Mouse (Mus musculus): ENCODE measurements at regions not wholly inside any gene's neighbourhood (a gene's known extent, or its start where the extent isn't known, plus 50 kb on each side); places are given as distances from the start of the nearest gene placed in this dataset.
"Not testable (repeated sequence)": the region's sequence is repeated elsewhere in the genome, so short reads cannot be mapped to it uniquely, and the experiment has no call there.

DNA sequence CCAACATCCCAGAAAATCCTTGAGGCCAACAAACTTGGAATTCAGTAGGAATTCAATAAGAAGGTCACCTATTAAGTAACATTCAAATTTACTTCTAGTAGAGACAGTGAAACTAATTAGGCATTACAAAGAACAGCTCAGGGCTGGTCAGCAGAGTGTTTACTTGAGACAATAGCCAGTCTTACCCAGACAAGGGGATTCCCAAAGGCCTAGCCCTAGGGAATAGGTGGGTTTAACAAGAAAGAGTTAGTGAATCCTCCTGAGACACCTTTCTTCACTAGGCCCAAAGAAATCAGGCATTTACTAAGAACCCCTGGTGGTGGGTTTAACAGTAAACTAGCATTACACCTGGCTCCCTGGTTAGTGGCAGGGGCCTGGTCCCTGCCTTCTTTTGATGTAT lies 597.7 kb upstream of the Cdh9 start:
- no peaks in the 10 kb centered on the region for H3K36me3 ChIP-seq (ENCODE audit: control insufficient read depth, insufficient read depth, low read length)
- no peaks in the 10 kb centered on the region for H3K27me3 ChIP-seq (ENCODE audit: control insufficient read depth, insufficient read depth, low read length)
- no peak for ATAC-seq (ENCODE audit: low FRiP score, low TSS enrichment)
- H3K9ac ChIP-seq (replicated peaks; ENCODE audit: low read length), result no peak overlapping the region
- H3K4me2 ChIP-seq (ENCODE audit: low read length), result no peak overlapping the region
- no peaks in the 10 kb centered on the region for H3K4me1 ChIP-seq (ENCODE audit: control insufficient read depth, insufficient read depth, low read length)
- no peak overlapping the region for H3K27ac ChIP-seq (replicated peaks; ENCODE audit: low read depth, low read length)
- H3K4me3 ChIP-seq (replicated peaks; ENCODE audit: low read depth, low read length), result no peak overlapping the region
- no peaks in the 10 kb centered on the region for H3K9me3 ChIP-seq (ENCODE audit: control insufficient read depth, low read length)
- no peak for DNase-seq

DNA sequence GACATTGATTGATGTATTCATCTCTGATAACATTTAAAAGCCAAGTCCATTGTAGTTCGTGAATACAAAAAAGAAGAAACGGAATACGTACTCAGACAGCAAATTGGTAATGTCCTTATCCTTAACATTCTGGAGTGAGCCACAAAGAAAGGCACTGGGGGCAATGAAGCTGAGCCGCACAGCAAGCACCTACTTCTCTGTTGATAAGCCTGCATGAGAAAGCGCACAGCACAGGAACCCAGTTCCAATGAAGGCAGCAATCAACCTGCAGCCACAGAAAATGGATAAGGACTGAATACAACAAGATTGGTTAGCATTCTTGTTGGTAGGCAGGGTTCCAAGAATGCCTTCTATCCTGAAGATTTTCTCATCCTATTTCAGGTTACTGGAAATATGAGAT lies 570.4 kb upstream of the Cdh9 start:
- Histone ChIP-seq H3K27me3 (ENCODE audit: control insufficient read depth, insufficient read depth, low read length) (no peaks in the 10 kb centered on the region), H3K4me2 (ENCODE audit: low read length) (no peak overlapping the region), H3K27ac (replicated peaks; ENCODE audit: low read depth, low read length) (no peak overlapping the region), H3K4me3 (replicated peaks; ENCODE audit: low read depth, low read length) (no peak overlapping the region), H3K9ac (replicated peaks; ENCODE audit: low read length) (no peak overlapping the region), H3K9me3 (ENCODE audit: control insufficient read depth, low read length) (no peaks in the 10 kb centered on the region), H3K36me3 (ENCODE audit: control insufficient read depth, insufficient read depth, low read length) (no peaks in the 10 kb centered on the region), H3K4me1 (ENCODE audit: control insufficient read depth, insufficient read depth, low read length) (no peaks in the 10 kb centered on the region)
- no peak for ATAC-seq (ENCODE audit: low FRiP score, low TSS enrichment)
- peak; percentile 47 for DNase-seq
- WGBS, result 30% methylated on average over 5 of the region's 5 CpGs

- Histone ChIP-seq H3K27ac (replicated peaks; ENCODE audit: low read depth, low read length) (no peak overlapping the region), H3K9me3 (ENCODE audit: control insufficient read depth, low read length) (no peaks in the 10 kb centered on the region), H3K9ac (replicated peaks; ENCODE audit: low read length) (no peak overlapping the region), H3K4me3 (replicated peaks; ENCODE audit: low read depth, low read length) (no peak overlapping the region), H3K4me1 (ENCODE audit: control insufficient read depth, insufficient read depth, low read length) (no peaks in the 10 kb centered on the region), H3K27me3 (ENCODE audit: control insufficient read depth, insufficient read depth, low read length) (no peaks in the 10 kb centered on the region), H3K4me2 (ENCODE audit: low read length) (no peak overlapping the region), H3K36me3 (ENCODE audit: control insufficient read depth, insufficient read depth, low read length) (no peaks in the 10 kb centered on the region)
- DNase-seq, result no peak
- no peak for ATAC-seq (ENCODE audit: low FRiP score, low TSS enrichment)
Observed at GRCm38 (mm10) chr15:16163969-16164368, 564.6 kb upstream of the Cdh9 start.

- no peaks in the 10 kb centered on the region for H3K27me3 ChIP-seq (ENCODE audit: control insufficient read depth, insufficient read depth, low read length)
- ATAC-seq (ENCODE audit: low FRiP score, low TSS enrichment), result no peak
- no peaks in the 10 kb centered on the region for H3K9me3 ChIP-seq (ENCODE audit: control insufficient read depth, low read length)
- no peak overlapping the region for H3K27ac ChIP-seq (replicated peaks; ENCODE audit: low read depth, low read length)
- no peak overlapping the region for H3K9ac ChIP-seq (replicated peaks; ENCODE audit: low read length)
- no peak overlapping the region for H3K4me2 ChIP-seq (ENCODE audit: low read length)
- no peaks in the 10 kb centered on the region for H3K4me1 ChIP-seq (ENCODE audit: control insufficient read depth, insufficient read depth, low read length)
- no peaks in the 10 kb centered on the region for H3K36me3 ChIP-seq (ENCODE audit: control insufficient read depth, insufficient read depth, low read length)
- WGBS, result 95% methylated on average over 4 of the region's 4 CpGs
- DNase-seq, result no peak
- no peak overlapping the region for H3K4me3 ChIP-seq (replicated peaks; ENCODE audit: low read depth, low read length)
Observed at GRCm38 (mm10) chr15:16213354-16213753, 515.2 kb upstream of the Cdh9 start.

- Histone ChIP-seq H3K4me3 (replicated peaks; ENCODE audit: low read depth, low read length) (no peak overlapping the region), H3K9me3 (ENCODE audit: control insufficient read depth, low read length) (no peaks in the 10 kb centered on the region), H3K9ac (replicated peaks; ENCODE audit: low read length) (no peak overlapping the region), H3K36me3 (ENCODE audit: control insufficient read depth, insufficient read depth, low read length) (no peaks in the 10 kb centered on the region), H3K27ac (replicated peaks; ENCODE audit: low read depth, low read length) (no peak overlapping the region), H3K27me3 (ENCODE audit: control insufficient read depth, insufficient read depth, low read length) (no peaks in the 10 kb centered on the region), H3K4me1 (ENCODE audit: control insufficient read depth, insufficient read depth, low read length) (no peaks in the 10 kb centered on the region), H3K4me2 (ENCODE audit: low read length) (no peak overlapping the region)
- ATAC-seq (ENCODE audit: low FRiP score, low TSS enrichment) (no peak), DNase-seq (peak; percentile 29)
- 89% methylated on average over 2 of the region's 2 CpGs for WGBS
Observed at GRCm38 (mm10) chr15:16221648-16222047, 506.9 kb upstream of the Cdh9 start.

DNA sequence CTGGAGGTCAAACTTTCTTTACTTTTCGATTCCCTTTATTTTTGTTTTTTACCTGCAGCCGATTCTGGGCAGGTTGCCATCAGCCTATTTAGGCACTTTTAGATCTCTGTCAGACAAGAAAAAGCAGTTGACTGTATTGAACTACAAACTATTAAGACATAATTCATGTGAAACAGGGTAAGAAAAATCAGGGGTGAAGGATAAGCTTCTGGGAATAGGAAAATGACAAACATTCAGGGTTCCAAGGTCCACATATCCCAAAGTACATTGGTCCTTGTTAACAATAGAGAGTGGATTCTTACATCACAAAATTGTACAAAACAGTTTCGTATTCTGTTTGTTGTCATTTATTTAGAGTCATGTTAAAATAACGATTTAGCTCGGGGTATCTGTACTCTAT lies 480.0 kb upstream of the Cdh9 start:
- H3K27me3 ChIP-seq (ENCODE audit: control insufficient read depth, insufficient read depth, low read length), result no peaks in the 10 kb centered on the region
- no peak for DNase-seq
- ATAC-seq (ENCODE audit: low FRiP score, low TSS enrichment), result no peak
- no peak overlapping the region for H3K4me2 ChIP-seq (ENCODE audit: low read length)
- H3K9me3 ChIP-seq (ENCODE audit: control insufficient read depth, low read length), result no peaks in the 10 kb centered on the region
- H3K27ac ChIP-seq (replicated peaks; ENCODE audit: low read depth, low read length), result no peak overlapping the region
- H3K4me3 ChIP-seq (replicated peaks; ENCODE audit: low read depth, low read length), result no peak overlapping the region
- 89% methylated on average over 5 of the region's 5 CpGs for WGBS
- no peaks in the 10 kb centered on the region for H3K4me1 ChIP-seq (ENCODE audit: control insufficient read depth, insufficient read depth, low read length)
- no peaks in the 10 kb centered on the region for H3K36me3 ChIP-seq (ENCODE audit: control insufficient read depth, insufficient read depth, low read length)
- H3K9ac ChIP-seq (replicated peaks; ENCODE audit: low read length), result no peak overlapping the region

DNA sequence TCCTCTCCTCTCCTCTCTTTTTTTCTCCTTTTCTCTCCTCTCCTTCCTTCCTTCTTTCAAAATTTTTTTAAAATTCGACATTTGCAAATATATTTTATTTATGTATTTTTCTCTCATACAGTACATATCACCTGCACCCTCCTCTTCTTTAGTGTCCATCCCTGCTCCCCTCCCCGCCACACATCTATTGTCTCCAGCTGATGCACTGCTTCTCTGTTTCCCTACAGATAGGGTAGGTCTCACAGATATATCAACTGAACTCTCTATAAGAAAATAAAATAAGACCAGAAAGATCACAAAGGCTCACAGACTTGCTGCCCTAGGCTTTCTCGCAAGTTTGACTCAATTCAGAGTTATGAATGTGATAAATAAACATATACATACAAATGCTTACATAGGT lies 443.4 kb upstream of the Cdh9 start:
- no peak for DNase-seq
- no peaks in the 10 kb centered on the region for H3K27me3 ChIP-seq (ENCODE audit: control insufficient read depth, insufficient read depth, low read length)
- H3K9ac ChIP-seq (replicated peaks; ENCODE audit: low read length), result no peak overlapping the region
- H3K9me3 ChIP-seq (ENCODE audit: control insufficient read depth, low read length), result no peaks in the 10 kb centered on the region
- H3K27ac ChIP-seq (replicated peaks; ENCODE audit: low read depth, low read length), result no peak overlapping the region
- H3K36me3 ChIP-seq (ENCODE audit: control insufficient read depth, insufficient read depth, low read length), result no peaks in the 10 kb centered on the region
- H3K4me2 ChIP-seq (ENCODE audit: low read length), result no peak overlapping the region
- no peak for ATAC-seq (ENCODE audit: low FRiP score, low TSS enrichment)
- H3K4me3 ChIP-seq (replicated peaks; ENCODE audit: low read depth, low read length), result no peak overlapping the region
- no peaks in the 10 kb centered on the region for H3K4me1 ChIP-seq (ENCODE audit: control insufficient read depth, insufficient read depth, low read length)
- WGBS, result 78% methylated on average over 3 of the region's 3 CpGs

DNA sequence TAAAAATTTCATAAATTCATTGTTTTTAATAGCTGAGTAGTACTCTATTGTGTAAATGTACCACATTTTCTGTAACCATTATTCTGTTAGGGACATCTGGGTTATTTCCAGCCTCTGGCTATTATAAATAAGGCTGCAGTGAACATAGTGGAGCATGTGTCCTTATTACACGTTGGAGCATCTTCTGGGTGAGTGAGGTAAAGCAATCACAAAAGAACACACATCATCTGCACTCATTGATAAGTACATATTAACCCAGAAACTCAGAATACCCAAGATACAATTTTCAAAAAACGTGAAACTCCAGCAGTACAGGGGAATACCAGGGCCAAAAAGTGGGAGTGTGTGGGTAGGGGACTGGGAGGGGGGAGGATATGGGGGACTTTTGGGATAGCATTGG lies 434.0 kb upstream of the Cdh9 start:
- not testable (repeated sequence) for H3K4me1 ChIP-seq (ENCODE audit: control insufficient read depth, insufficient read depth, low read length); H3K9ac ChIP-seq (replicated peaks; ENCODE audit: low read length); H3K27me3 ChIP-seq (ENCODE audit: control insufficient read depth, insufficient read depth, low read length); H3K4me2 ChIP-seq (ENCODE audit: low read length); ATAC-seq (ENCODE audit: low FRiP score, low TSS enrichment); H3K9me3 ChIP-seq (ENCODE audit: control insufficient read depth, low read length); H3K4me3 ChIP-seq (replicated peaks; ENCODE audit: low read depth, low read length); H3K27ac ChIP-seq (replicated peaks; ENCODE audit: low read depth, low read length); DNase-seq; H3K36me3 ChIP-seq (ENCODE audit: control insufficient read depth, insufficient read depth, low read length)
- 76% methylated on average over 2 of the region's 2 CpGs for WGBS

- ATAC-seq (ENCODE audit: low FRiP score, low TSS enrichment), result no peak
- H3K4me3 ChIP-seq (replicated peaks; ENCODE audit: low read depth, low read length), result no peak overlapping the region
- H3K36me3 ChIP-seq (ENCODE audit: control insufficient read depth, insufficient read depth, low read length), result no peaks in the 10 kb centered on the region
- no peak overlapping the region for H3K4me2 ChIP-seq (ENCODE audit: low read length)
- no peaks in the 10 kb centered on the region for H3K4me1 ChIP-seq (ENCODE audit: control insufficient read depth, insufficient read depth, low read length)
- H3K27ac ChIP-seq (replicated peaks; ENCODE audit: low read depth, low read length), result no peak overlapping the region
- WGBS, result 97% methylated on average over 2 of the region's 2 CpGs
- DNase-seq, result no peak
- H3K27me3 ChIP-seq (ENCODE audit: control insufficient read depth, insufficient read depth, low read length), result no peaks in the 10 kb centered on the region
- H3K9me3 ChIP-seq (ENCODE audit: control insufficient read depth, low read length), result no peaks in the 10 kb centered on the region
- no peak overlapping the region for H3K9ac ChIP-seq (replicated peaks; ENCODE audit: low read length)
Observed at GRCm38 (mm10) chr15:16309678-16310077, 418.9 kb upstream of the Cdh9 start.

All from midbrain, embryonic 14.5 days (tissue).